Mouse (Mus musculus) limb, embryonic 11.5 days (tissue): Measurements from ENCODE around the gene Mdm1. TPM values are rescaled to one million over a fixed set of nuclear protein-coding genes. Genes with fewer than 3 reads are reported as not detected.

Experiments used
- ATAC-seq: fragments of 200-750 bp; cut with Nextera tagmentation; 2 replicates; pipeline ENCODE4 v1.8.0; 2017; ENCODE audit warnings: low read depth; ENCODE audit not compliant: insufficient number of reproducible peaks, low FRiP score, low TSS enrichment
- DNase-seq: peaks from one replicate; pipeline ENCODE4 v3.0.0-alpha.2; 2015; ENCODE audit warnings: low spot score
- H3K27ac ChIP-seq: fragments of 300-500 bp; sonication (generic); replicated peaks from 2 replicates; pipeline ENCODE4 v1.5.1; 2014; ENCODE audit warnings: low read depth, mild to moderate bottlenecking, low read length
- H3K27me3 ChIP-seq: fragments of 300-500 bp; sonication (generic); 2 replicates; pipeline ENCODE4 v1.6.1; 2014; ENCODE audit warnings: mild to moderate bottlenecking, low read length, mixed read lengths; ENCODE audit not compliant: control insufficient read depth, insufficient read depth
- H3K36me3 ChIP-seq: fragments of 300-500 bp; sonication (generic); 2 replicates; pipeline ENCODE4 v1.6.1; 2014; ENCODE audit warnings: mild to moderate bottlenecking, low read length, moderate library complexity, mixed read lengths; ENCODE audit not compliant: control insufficient read depth, insufficient read depth
- H3K4me1 ChIP-seq: fragments of 300-500 bp; sonication (generic); 2 replicates; pipeline ENCODE4 v1.6.1; 2014; ENCODE audit warnings: low read length, mixed read lengths; ENCODE audit not compliant: control insufficient read depth, insufficient read depth
- H3K4me2 ChIP-seq: fragments of 300-500 bp; sonication (generic); 2 replicates; pipeline ENCODE4 v1.6.1; 2014; ENCODE audit warnings: low read depth, mild to moderate bottlenecking, moderate library complexity; ENCODE audit not compliant: severe bottlenecking
- H3K4me3 ChIP-seq: fragments of 300-500 bp; sonication (generic); 2 replicates; pipeline ENCODE4 v1.5.1; 2014; ENCODE audit warnings: low read depth, low read length
- H3K9ac ChIP-seq: fragments of 300-500 bp; sonication (generic); 2 replicates; pipeline ENCODE4 v1.6.1; 2014; ENCODE audit warnings: mild to moderate bottlenecking, low read length
- H3K9me3 ChIP-seq: fragments of 300-500 bp; sonication (generic); 2 replicates; pipeline ENCODE4 v1.6.1; 2016; ENCODE audit warnings: low read length; ENCODE audit not compliant: control insufficient read depth
- WGBS: fragments of 180-500 bp; shearing (Covaris S2); extraction: QIAGEN DNeasy Blood & Tissue Kit; methylation state at CpG from one replicate; pipeline ENCODE4 v1.1.7; 2014; 5-methylcytosine and 5-hydroxymethylcytosine counted together
- polyA plus RNA-seq: library from polyadenylated mRNA; unstranded; fragments of >200 nt; fragmentation: Nextera tagmentation; extraction: Ambion mirVana; gene quantifications from 2 replicates; pipeline ENCODE4 v1.2.1, GENCODE M21; 2014

The Mdm1 gene
- polyA plus RNA-seq, 1 experiment from 2014 or later, result 58.7 TPM

DNA sequence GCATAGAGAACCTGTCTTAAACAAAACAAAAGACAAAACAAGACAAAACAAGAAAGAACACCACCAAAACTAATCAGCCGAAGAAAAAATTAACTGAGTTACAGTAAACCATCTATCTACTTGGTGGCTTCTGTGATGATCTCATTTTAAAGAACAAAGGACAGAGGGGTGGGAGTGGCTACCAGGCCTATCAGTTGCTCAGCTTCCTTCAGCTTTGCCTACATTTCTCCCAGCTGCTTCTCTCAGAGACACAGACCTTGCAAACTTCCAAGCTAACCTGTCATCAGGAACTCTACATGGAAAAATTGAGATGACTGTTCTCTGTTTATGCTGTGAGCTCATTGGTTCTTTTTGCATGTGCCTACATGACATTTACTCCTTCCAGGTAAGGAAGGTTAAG is 27.3 kb upstream of the Mdm1 start:
- H3K27ac ChIP-seq, result no peak overlapping the region
- no peaks in the 10 kb centered on the region for H3K36me3 ChIP-seq
- no peak for ATAC-seq
- no peaks in the 10 kb centered on the region; the same call in 1 of the 2 replicates for H3K4me1 ChIP-seq
- no peaks in the 10 kb centered on the region for H3K9me3 ChIP-seq
- no peak overlapping the region for H3K4me2 ChIP-seq
- H3K9ac ChIP-seq, result no peak overlapping the region
- H3K4me3 ChIP-seq, result no peak overlapping the region
- WGBS, result 93% methylated on average over 1 of the region's 1 CpGs
- no peaks in the 10 kb centered on the region for H3K27me3 ChIP-seq
- no peak for DNase-seq

DNA sequence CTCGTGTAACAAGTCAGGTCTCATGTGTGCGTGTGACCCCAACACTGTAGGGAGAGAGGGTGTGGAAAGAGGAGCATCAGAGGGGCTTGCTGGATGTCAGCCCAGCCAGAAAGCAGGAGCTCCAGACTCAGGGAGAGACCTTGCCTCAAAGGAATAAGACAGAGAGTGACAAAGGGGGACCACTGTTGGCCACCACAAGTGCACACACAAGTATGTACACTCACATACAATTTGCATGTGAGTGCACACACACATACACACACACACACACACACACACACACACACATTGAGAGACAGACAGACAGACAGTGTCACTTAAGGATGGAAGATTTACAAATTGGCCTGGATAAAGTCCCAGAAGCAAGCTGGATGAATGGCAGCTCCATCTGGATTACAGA is 25.2 kb upstream of the Mdm1 start:
- H3K4me1 ChIP-seq, result no peaks in the 10 kb centered on the region
- no peak overlapping the region for H3K4me3 ChIP-seq
- WGBS, result 97% methylated on average over 2 of the region's 2 CpGs

DNA sequence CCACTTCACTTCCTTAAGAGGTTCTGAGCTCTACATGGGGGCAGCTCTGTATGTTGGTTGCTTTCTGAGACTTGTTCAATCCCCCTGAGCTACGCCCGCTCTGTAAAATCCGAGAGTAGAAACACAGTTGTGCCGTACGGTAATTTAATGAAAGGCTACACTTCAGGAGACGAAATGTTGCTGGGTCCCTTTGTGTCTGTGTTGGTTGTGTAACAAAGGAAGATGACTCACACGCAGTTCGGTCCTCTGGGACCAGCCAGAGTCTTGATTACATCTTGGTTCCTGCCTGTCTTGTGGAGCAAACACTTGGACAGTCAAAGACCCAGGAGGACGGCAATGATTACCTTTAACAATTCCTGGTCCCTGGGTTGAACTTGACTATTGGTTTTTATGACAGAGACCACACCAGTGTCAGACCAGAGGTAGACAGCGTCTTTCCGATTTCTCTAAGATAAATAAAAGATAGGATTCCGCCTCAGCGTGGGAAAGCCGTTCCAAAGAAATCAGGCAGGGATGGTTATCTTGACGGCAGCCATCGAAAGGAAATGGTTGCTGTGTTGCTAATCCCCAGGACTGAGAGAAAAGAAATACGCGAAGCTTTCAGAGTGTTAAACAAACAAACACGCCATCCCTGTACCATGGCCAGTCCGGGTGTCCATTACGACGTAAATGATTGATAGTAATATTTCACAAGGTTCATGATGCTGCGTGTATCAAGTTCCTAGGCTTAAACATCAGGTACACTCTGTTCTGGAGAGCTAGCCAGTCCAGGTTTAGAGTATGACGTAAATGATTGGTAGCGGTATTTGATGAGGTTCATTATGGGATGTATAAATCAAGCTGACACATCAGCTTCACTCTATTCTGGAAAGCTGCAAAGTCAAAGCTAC is 20.3 kb upstream of the Mdm1 start:
- WGBS, result 83% methylated on average over 25 of the region's 25 CpGs
- ATAC-seq, result peak; percentile 51; the same call in 1 of the 2 replicates
- Histone ChIP-seq H3K9me3 (no peaks in the 10 kb centered on the region), H3K4me2 (peak overlapping the region; percentile 5; the same call in 1 of the 2 replicates), H3K4me3 (no peak overlapping the region), H3K9ac (no peak overlapping the region), H3K27me3 (no peaks in the 10 kb centered on the region), H3K36me3 (no peaks in the 10 kb centered on the region), H3K27ac (no peak overlapping the region), H3K4me1 (no peaks in the 10 kb centered on the region)
- no peak for DNase-seq

More for the DNA sequence above, 25.2 kb upstream of the Mdm1 start:
- Histone ChIP-seq H3K4me2 (no peak overlapping the region), H3K36me3 (no peaks in the 10 kb centered on the region), H3K9ac (no peak overlapping the region), H3K27ac (no peak overlapping the region), H3K9me3 (no peaks in the 10 kb centered on the region), H3K27me3 (no peaks in the 10 kb centered on the region)
- no peak for DNase-seq
- no peak for ATAC-seq

DNA sequence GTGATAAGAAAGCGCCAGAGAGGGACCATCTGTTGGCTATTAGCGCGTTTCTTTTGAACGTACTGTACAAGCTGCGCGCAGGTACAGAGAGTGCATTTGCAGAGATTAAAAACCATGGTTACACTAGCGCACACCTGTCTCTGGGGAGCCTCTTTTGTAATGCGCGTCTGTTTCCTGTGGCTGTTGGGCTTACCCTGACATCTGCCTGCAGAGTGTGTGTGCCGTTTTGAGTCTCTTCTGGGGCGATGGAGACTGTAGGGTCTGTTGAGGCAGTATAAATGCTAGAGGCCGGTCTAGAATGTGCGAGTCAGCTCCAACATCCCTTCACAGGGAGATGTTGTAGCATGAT is 19.7 kb upstream of the Mdm1 start:
- H3K9ac ChIP-seq, result no peak overlapping the region
- H3K4me2 ChIP-seq, result peak overlapping the region; percentile 5; the same call in 1 of the 2 replicates
- DNase-seq (peak; percentile 53), ATAC-seq (peak; percentile 78)
- H3K27ac ChIP-seq, result no peak overlapping the region
- no peaks in the 10 kb centered on the region for H3K4me1 ChIP-seq
- WGBS, result 48% methylated on average over 13 of the region's 13 CpGs
- no peak overlapping the region for H3K4me3 ChIP-seq
- H3K9me3 ChIP-seq, result no peaks in the 10 kb centered on the region
- no peaks in the 10 kb centered on the region for H3K27me3 ChIP-seq
- H3K36me3 ChIP-seq, result no peaks in the 10 kb centered on the region

DNA sequence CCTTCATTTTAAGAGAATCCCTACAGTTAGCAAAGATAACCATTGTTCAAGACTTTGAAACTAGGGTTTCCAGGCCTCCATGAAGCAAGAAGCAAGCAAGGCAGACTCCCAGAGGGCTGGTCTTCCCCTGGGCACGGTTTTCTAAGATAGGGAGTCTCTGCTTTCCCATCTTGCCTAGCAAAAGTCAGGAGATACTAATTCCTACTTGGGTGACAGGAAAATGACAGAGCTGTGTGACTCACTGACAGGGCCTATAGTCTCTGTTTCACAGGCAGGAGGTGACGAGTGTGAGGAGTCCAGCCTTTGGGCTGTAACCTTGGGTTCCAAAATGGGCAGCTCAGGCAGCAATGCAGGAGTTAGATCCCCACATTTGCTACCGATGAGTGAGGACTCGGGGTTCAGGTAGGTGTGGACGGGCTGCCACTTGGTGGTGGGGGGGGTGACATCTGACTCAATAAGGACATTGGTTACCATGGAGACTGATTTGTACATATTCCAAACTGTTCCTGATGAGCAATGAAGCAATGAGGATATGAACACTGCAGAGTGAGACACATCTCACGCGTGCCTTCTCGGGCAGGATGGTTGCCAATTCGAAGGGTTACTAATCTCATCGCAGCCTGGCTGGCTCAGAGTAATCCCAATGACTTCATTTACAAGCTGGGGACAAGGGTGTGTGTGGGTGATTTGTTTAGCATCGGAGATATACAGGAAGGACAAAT is 19.0 kb upstream of the Mdm1 start:
- Histone ChIP-seq H3K4me1 (no peaks in the 10 kb centered on the region), H3K27ac (no peak overlapping the region), H3K4me3 (no peak overlapping the region), H3K9me3 (no peaks in the 10 kb centered on the region), H3K36me3 (no peaks in the 10 kb centered on the region), H3K27me3 (no peaks in the 10 kb centered on the region), H3K4me2 (no peak overlapping the region), H3K9ac (no peak overlapping the region)
- DNase-seq (no peak), ATAC-seq (no peak)
- 90% methylated on average over 11 of the region's 11 CpGs for WGBS

DNA sequence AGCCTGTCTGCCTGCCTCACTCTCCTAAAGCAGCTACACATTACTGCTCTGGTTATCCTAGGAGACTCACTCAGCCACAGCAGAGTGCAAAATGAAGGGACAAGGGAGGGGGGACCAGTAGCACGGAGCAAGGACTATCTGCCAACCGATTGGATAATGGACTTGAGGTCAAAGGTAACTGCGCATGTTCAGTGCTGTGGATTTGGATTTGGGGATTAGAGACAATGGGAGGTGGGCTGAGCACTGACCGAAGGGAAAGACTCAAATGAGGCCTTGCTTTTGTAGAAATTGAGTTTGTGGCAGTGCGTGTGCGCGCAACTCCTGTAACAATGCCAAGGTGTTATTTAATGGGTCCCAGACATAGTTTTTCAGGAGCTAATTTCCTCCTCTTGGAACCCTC is 16.4 kb upstream of the Mdm1 start:
- 93% methylated on average over 7 of the region's 7 CpGs for WGBS
- H3K27ac ChIP-seq, result no peak overlapping the region
- no peak overlapping the region for H3K9ac ChIP-seq
- no peaks in the 10 kb centered on the region for H3K9me3 ChIP-seq
- H3K4me3 ChIP-seq, result no peak overlapping the region
- no peak overlapping the region for H3K4me2 ChIP-seq
- H3K27me3 ChIP-seq, result no peaks in the 10 kb centered on the region
- no peaks in the 10 kb centered on the region for H3K4me1 ChIP-seq
- H3K36me3 ChIP-seq, result no peaks in the 10 kb centered on the region
- ATAC-seq (no peak), DNase-seq (no peak)

DNA sequence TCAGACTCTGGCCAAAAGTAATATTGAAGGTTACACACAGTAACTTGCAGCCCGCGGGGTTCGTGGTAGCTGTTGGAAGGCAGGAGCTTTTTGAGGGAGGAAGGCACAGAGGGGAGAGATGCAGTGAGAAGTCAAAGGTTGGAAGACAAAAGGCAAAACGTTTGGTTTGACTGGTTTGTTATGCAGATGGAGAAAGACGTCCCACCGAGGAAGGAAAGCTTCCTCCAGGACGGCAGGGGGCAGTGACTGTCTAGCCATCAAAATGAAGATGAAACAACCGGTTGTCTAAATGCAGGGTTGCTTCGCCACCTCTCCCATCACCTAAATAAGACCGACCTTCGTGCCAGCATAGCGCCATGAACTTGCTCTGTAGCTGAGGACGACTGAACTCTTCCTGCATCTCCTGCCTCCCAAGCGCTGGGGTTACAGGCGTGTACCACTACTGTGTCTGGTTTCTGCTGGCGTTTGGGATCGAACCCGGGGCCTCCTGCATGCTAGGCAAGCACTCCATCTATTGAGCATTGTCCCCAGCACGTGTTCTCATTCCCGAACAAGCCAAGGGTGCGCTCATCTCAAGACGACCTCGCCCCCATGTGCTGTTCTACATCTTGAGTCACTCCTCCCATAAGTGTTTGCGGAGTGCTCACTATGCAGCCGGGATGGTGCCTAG is 15.7 kb upstream of the Mdm1 start:
- Histone ChIP-seq H3K27me3 (no peaks in the 10 kb centered on the region), H3K4me3 (no peak overlapping the region), H3K4me2 (no peak overlapping the region), H3K27ac (no peak overlapping the region), H3K36me3 (no peaks in the 10 kb centered on the region), H3K9me3 (no peaks in the 10 kb centered on the region), H3K9ac (no peak overlapping the region), H3K4me1 (no peaks in the 10 kb centered on the region)
- ATAC-seq (no peak), DNase-seq (no peak)
- 83% methylated on average over 25 of the region's 25 CpGs for WGBS

DNA sequence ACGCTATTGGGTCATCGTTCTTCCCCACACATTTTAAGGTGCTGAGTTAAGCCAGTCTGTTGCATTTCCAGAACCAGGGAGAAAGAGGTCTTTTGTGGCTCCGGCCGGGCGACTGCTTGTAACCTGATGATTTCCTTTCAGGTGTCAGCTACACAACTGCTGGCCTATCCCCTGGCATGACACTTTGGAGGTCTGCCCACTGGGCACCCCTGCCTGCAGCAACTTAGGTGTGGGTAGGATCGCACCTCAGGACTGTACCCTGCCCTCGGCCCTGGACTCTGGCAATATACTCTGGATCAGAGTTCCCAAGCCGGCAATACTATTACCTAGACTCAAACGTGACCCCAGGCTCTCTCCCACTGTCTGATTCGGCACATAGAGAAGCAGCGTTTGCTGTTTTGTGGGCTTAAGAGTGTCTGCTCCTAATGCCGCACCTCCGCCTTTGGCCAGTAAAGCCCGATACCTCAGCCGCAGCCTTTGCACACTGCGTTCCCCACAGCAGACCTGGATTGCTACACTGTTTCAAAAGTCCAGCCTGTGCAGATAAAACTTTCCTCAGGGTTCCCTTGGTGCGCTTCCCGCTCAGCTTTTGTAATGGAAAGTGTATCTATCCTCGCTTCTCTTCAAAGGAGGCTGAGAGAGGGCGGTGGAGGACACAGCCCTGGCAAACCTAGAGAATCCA is 12.5 kb upstream of the Mdm1 start:
- Histone ChIP-seq H3K9me3 (no peaks in the 10 kb centered on the region), H3K4me1 (no peaks in the 10 kb centered on the region), H3K36me3 (no peaks in the 10 kb centered on the region), H3K9ac (no peak overlapping the region), H3K4me3 (no peak overlapping the region), H3K27me3 (no peaks in the 10 kb centered on the region), H3K4me2 (no peak overlapping the region), H3K27ac (no peak overlapping the region)
- DNase-seq, result no peak
- 56% methylated on average over 20 of the region's 20 CpGs for WGBS
- ATAC-seq, result no peak
